Mouse (Mus musculus) CD4-positive, CD25-positive, alpha-beta regulatory T cell, adult 2 months (primary cell): Measurements from ENCODE around the gene Mapkapk2.

Source experiments
- DNase-seq: peaks from one replicate; pipeline ENCODE4 v3.0.0-alpha.2; 2012; ENCODE audit warnings: low read depth, low spot score

The Mapkapk2 gene

DNA sequence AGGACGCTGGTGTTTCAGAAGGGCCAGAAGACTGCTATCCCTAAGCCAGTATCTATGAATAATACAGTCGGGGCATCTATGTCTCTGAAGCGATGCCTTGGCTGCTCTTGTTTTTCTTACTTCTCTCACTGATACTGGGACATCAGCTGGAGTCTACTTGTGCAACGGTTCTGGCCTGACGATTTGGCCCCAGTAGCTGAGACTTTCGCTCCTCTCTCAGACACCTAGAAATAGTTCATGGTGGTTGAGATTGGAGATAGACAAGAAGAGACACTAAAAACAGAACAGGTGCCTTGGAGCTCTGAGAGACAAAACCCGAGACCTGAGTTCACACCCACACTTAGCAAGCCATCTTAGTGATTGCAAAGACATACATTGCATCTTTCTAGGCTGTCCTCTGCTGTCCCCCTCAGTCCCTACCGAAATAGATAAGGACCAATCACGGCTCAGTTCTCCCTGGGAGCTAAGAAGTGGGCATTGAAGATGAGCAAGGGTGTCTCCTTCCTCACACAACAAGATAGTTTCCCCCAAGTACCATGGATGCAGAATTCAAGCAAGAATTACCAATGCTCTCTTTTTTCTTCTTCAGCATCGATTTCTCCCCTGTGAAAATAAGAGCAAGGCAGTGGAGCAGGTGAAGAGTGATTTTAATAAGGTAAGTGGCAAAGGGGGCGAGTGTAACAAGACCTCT lies 75.6 kb downstream of the Mapkapk2 start:
- DNase-seq: no peak

DNA sequence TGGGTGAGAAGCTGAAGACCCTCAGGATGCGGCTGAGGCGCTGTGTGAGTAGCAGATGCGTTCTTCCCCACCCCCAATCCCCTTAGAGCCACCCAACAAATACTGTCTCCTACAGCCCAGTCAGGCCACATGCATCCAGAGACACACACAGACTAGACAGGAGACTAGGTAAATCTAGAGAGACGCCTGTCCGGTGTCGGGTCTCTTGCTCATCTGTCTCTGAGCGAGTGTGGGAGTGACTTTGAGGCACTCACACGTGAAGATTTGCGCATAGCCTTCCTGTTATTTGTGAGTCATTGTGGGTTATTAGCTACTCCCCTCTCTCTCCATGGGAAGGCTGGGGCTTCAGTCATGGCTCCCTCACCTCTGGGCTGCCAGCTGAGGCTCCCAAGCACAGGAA lies 76.2 kb downstream of the Mapkapk2 start:
- peak; percentile 65 for DNase-seq

DNA sequence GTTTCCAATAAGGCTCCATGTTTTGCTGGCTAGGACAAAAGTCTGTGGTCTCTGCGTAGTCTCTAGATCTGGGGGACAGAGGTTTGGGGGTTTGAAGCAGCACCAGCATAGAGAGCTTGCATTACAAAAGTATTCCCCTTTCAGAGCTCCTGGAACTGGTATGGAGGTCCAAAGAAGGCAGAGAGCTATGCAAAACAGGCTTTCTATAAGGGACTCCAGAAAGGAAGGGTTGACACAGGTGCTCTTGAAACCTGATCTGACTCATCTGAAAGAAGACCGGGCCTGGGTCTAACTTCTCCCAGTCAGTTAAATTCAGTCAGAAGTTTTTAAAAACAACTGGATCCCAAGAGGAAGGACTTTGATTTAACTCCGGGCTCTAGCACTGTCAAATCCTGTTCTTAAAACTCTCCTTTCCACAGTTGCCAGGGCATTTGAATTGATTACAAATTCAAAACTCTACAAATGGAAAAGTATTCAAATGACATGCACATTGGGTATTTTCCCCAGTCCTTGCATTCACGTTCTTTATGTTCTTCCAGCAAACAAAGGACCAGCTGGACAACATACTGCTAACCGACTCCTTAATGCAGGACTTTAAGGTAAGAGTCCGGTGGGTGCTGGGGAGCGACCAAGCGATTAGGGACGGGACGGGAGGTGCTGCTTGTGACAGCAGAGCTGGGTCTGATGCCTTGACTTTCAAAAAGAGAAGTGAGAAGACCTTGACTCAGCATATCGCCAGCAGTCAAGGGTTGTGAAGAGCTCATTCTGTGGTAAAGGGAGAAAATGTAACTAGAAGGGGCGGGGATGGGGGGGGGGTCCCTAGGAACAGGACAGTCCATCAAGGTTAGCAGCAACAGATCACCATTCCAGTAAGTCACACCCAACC lies 77.0 kb downstream of the Mapkapk2 start:
- DNase-seq: peak; percentile 22

DNA sequence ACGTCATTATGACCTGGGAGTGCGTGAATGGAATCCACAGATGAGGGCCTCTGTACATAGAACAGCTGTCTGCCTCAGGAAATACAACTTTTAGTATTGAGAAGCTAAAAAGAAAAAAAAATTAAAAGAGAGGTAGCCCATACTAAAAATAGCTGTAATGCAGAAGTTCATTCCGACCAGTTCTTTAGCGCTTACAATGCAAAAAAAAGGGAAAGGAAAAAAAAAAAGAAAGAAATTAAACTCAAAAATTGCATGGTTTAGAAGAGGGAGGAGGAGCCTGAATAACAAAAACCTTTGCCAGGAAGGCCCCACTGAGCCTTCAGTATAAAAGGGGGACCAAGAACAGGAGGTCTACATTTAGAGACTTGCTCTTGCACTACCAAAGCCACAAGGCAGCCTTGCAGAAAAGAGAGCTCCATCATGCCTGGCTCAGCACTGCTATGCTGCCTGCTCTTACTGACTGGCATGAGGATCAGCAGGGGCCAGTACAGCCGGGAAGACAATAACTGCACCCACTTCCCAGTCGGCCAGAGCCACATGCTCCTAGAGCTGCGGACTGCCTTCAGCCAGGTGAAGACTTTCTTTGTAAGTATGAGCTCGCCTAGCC lies 78.0 kb downstream of the Mapkapk2 start, which contains the start of gene Il10:
TSS of gene Il10 (plus strand) at position 354 of the 607 bp plus-strand sequence.
- no peak for DNase-seq

DNA sequence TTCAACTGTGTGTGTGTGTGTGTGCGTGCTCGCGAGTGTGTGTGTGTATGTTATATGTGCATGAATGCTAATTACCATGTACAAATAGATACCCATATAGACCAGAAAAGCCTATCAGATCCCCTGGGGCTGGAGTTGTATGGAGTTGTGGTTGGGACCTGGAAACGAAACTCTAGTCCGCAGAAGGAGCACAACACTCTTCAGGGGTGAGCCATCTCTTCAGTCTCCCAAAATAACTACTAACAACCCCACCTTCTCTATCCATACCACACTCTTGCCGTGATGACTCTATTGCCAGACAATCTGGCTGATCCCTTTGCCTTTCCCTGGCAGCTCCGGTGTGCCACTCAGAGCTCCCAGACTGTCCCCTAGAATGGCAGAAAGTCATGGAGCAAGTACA lies 81.7 kb downstream of the Mapkapk2 start:
- DNase-seq: no peak

DNA sequence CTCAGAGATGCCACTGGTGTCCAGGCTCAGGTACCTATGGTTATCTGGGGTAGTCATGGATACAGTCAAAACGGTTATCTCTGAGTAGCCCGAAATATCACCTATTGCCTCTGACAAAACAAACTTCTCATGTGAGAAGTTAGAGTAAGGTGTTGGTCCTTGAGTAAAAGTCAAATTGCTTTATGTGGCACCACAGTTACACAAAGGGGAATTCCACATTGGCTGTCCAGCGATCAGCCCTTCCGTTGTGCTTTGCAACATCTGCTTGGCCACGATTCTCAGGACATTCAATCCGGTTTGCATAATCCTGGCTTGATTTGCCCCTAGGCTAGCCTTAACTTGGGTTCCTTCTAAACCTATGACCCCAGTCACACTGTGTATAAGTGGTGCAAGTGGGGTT lies 82.3 kb downstream of the Mapkapk2 start:
- DNase-seq: no peak

DNA sequence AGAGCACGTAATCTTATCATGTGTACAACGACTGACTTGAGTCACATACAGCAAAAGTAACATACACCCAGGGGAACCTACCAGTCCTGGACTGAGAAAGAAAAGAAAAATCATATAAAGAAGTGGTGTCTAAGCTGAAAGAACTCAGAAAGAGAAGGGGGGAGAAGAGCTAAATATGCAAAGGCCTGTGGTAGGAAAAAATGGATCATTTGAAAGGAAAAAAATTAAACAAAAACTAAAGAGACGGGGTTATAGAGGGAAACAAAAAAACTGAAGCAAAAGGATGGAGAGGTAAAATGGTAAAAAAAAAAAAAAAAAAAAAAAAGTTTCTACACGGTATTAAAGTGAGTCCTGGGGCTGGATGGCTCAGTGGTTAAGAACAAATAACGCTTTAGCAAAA lies 83.7 kb downstream of the Mapkapk2 start:
- DNase-seq: no peak

DNA sequence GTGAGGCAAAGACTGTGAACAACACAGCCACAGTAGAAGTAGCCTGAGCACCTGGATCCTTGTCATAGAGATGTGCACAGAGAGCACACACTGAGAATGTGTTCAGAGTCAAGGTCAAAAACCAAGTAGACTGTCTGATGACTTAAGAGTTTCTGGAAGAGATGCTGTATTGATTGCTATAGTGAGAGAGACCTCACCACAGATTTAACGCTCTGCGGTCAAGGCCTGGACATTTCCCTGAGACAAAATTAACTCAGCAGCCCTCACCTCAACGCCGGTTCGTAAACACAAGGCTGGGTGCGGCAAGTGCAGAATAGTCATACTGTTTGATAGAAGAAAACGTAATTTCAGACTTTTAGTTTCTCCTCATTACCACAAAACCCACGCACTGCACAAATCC lies 85.1 kb downstream of the Mapkapk2 start:
- DNase-seq: no peak

DNA sequence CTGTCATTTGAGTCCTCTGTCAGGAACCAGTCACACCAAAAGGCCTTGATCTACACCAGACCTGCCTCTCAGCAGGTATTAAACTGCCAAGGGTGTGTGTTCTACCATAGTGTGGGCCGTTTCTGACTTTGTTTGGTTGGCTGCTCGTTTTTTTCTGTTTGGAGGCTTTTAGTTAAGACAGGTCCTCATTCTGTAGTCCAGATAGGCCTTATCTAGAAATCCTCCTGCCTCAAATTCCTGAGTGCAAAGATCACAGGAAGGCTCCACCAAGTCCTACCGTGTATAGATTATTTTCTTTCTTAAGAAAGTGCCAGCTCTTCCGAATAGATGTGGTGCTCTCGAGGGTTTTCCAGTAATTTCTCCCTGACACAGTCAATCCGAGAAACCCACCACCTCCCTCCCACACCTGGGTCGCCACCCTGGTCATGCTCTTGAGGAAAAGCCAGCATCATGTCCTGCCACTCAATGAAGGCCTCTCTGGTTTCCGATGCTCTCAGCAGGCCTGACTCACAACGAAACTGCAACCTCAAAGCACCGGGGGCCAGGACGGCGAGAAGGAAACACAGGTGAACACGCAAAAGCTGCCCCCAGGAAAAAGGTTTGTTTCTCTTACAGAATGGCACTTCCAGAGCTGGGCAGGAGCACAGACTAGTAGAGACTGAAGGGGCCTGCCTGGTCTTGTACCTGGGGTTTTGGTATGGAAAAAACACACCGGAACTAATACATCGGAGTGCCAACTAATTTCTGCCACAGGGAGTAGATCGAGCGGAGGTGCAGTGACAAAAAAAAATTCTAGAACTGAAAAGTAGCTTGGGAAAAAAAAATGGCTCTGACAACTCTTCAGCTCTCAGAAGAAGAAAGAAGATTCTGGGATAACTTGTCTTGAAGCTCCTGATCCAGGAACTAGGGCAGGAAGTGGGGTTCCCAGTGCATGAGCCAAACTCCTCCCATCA lies 87.1 kb downstream of the Mapkapk2 start:
- DNase-seq: peak; percentile 80

DNA sequence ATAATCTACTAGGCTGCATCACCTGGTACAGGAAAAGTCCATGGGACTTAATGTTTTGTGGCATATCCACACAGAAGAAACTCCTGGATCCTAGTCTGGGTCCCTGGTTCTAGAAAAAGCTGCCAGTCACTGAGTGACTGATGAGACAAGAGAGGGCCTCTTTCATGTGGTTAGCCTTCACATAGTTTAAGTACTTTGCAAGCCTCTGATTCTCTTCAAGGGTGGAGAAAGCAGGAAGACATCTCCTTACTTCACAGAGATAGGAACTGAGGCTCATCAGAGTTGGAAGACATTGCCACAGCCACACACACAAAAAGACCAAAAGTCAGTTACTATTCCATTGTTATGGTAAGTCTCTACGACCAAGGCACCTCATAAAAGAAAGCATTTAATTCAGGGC lies 91.6 kb downstream of the Mapkapk2 start:
- peak; percentile 30 for DNase-seq
